Mouse (Mus musculus): ENCODE results near the gene Olfr1134. TPM values are rescaled to one million over a fixed set of nuclear protein-coding genes. Genes with fewer than 3 reads are reported as not detected.

Gene Olfr1134
- polyA plus RNA-seq, 1 experiment from 2014 or later: not detected

Other genes with a start within 250 kb of the Olfr1134 start
- not detected in 2 replicates for gene Olfr1123, start 241.8 kb downstream of the Olfr1134 start, polyA plus RNA-seq (2014; fragmentation: Nextera tagmentation; extraction: Ambion mirVana)
- not detected in 2 replicates for gene Olfr1124, start 228.2 kb downstream of the Olfr1134 start, polyA plus RNA-seq (2014; fragmentation: Nextera tagmentation; extraction: Ambion mirVana)
- gene Olfr1126, start 204.5 kb downstream of the Olfr1134 start, polyA plus RNA-seq (2014; fragmentation: Nextera tagmentation; extraction: Ambion mirVana): not detected in 2 replicates
- not detected in 2 replicates for gene Pramel7, start 161.4 kb downstream of the Olfr1134 start, polyA plus RNA-seq (2014; fragmentation: Nextera tagmentation; extraction: Ambion mirVana)
- gene Pramel6, start 151.9 kb downstream of the Olfr1134 start, polyA plus RNA-seq (2014; fragmentation: Nextera tagmentation; extraction: Ambion mirVana): not detected in 2 replicates
- not detected in 2 replicates for gene Olfr153, start 126.7 kb downstream of the Olfr1134 start, polyA plus RNA-seq (2014; fragmentation: Nextera tagmentation; extraction: Ambion mirVana)
- not detected in 2 replicates for gene Olfr1128, start 112.9 kb downstream of the Olfr1134 start, polyA plus RNA-seq (2014; fragmentation: Nextera tagmentation; extraction: Ambion mirVana)
- not detected in 2 replicates for gene Olfr1129, start 84.6 kb downstream of the Olfr1134 start, polyA plus RNA-seq (2014; fragmentation: Nextera tagmentation; extraction: Ambion mirVana)
- not detected in 2 replicates for gene Olfr1130, start 52.2 kb downstream of the Olfr1134 start, polyA plus RNA-seq (2014; fragmentation: Nextera tagmentation; extraction: Ambion mirVana)
- gene Olfr1131, start 31.4 kb downstream of the Olfr1134 start, polyA plus RNA-seq (2014; fragmentation: Nextera tagmentation; extraction: Ambion mirVana): not detected in 2 replicates
- gene Olfr1132, start 20.9 kb downstream of the Olfr1134 start, polyA plus RNA-seq (2014; fragmentation: Nextera tagmentation; extraction: Ambion mirVana): not detected in 2 replicates
- gene Olfr1133, start 11.1 kb downstream of the Olfr1134 start, polyA plus RNA-seq (2014; fragmentation: Nextera tagmentation; extraction: Ambion mirVana): not detected in 2 replicates
- gene Olfr1135, start 15.2 kb upstream of the Olfr1134 start, polyA plus RNA-seq (2014; fragmentation: Nextera tagmentation; extraction: Ambion mirVana): not detected in 2 replicates
- not detected in 2 replicates for gene Olfr1136, start 35.5 kb upstream of the Olfr1134 start, polyA plus RNA-seq (2014; fragmentation: Nextera tagmentation; extraction: Ambion mirVana)
- gene Olfr1137, start 54.7 kb upstream of the Olfr1134 start, polyA plus RNA-seq (2014; fragmentation: Nextera tagmentation; extraction: Ambion mirVana): not detected in 2 replicates
- not detected in 2 replicates for gene Olfr1138, start 81.5 kb upstream of the Olfr1134 start, polyA plus RNA-seq (2014; fragmentation: Nextera tagmentation; extraction: Ambion mirVana)
- gene Olfr1140, start 85.3 kb upstream of the Olfr1134 start, polyA plus RNA-seq (2014; fragmentation: Nextera tagmentation; extraction: Ambion mirVana): not detected in 2 replicates
- not detected in 2 replicates for gene Olfr1141, start 95.5 kb upstream of the Olfr1134 start, polyA plus RNA-seq (2014; fragmentation: Nextera tagmentation; extraction: Ambion mirVana)
- not detected in 2 replicates for gene Olfr152, start 121.0 kb upstream of the Olfr1134 start, polyA plus RNA-seq (2014; fragmentation: Nextera tagmentation; extraction: Ambion mirVana)
- gene Olfr1143, start 142.1 kb upstream of the Olfr1134 start, polyA plus RNA-seq (2014; fragmentation: Nextera tagmentation; extraction: Ambion mirVana): not detected in 2 replicates
- gene Olfr1145, start 151.4 kb upstream of the Olfr1134 start, polyA plus RNA-seq (2014; fragmentation: Nextera tagmentation; extraction: Ambion mirVana): not detected in 2 replicates
- not detected in 2 replicates for gene Olfr1148, start 172.1 kb upstream of the Olfr1134 start, polyA plus RNA-seq (2014; fragmentation: Nextera tagmentation; extraction: Ambion mirVana)
- not detected in 2 replicates for gene Olfr1150-ps1, start 185.5 kb upstream of the Olfr1134 start, polyA plus RNA-seq (2014; fragmentation: Nextera tagmentation; extraction: Ambion mirVana)
- gene Olfr1151, start 197.4 kb upstream of the Olfr1134 start, polyA plus RNA-seq (2014; fragmentation: Nextera tagmentation; extraction: Ambion mirVana): not detected in 2 replicates
- not detected in 2 replicates for gene Olfr1152, start 208.0 kb upstream of the Olfr1134 start, polyA plus RNA-seq (2014; fragmentation: Nextera tagmentation; extraction: Ambion mirVana)
- gene Olfr1153, start 236.5 kb upstream of the Olfr1134 start, polyA plus RNA-seq (2014; fragmentation: Nextera tagmentation; extraction: Ambion mirVana): not detected in 2 replicates
- not detected in 2 replicates for gene Olfr1154, start 246.7 kb upstream of the Olfr1134 start, polyA plus RNA-seq (2014; fragmentation: Nextera tagmentation; extraction: Ambion mirVana)